Mouse (Mus musculus) brown adipose tissue, adult 24 weeks (tissue): Measurements from ENCODE around the gene Stx6. TPM values are rescaled to one million over a fixed set of nuclear protein-coding genes. Genes with fewer than 3 reads are reported as not detected.

ENCODE experiments used
- H3K27ac ChIP-seq: fragments of 200-500 bp; replicated peaks from 2 replicates; pipeline ENCODE4 v1.5.1; 2012; ENCODE audit warnings: low read depth, mild to moderate bottlenecking, low read length
- H3K4me1 ChIP-seq: fragments of 200-500 bp; 2 replicates; pipeline ENCODE4 v1.6.1; 2012; ENCODE audit warnings: low read length, mixed read lengths; ENCODE audit not compliant: control insufficient read depth, insufficient read depth, insufficient read length
- H3K4me3 ChIP-seq: fragments of 200-500 bp; 2 replicates; pipeline ENCODE4 v1.5.1; 2012; ENCODE audit warnings: low read depth, mild to moderate bottlenecking, low read length, moderate library complexity; ENCODE audit not compliant: insufficient read depth
- polyA plus RNA-seq: library from polyadenylated mRNA; stranded (reverse); fragments of >200 nt; gene quantifications from 2 replicates; pipeline ENCODE4 v1.2.4, GENCODE M21; 2012; ENCODE audit not compliant: missing spikeins, insufficient read depth, insufficient read length

The Stx6 gene
- polyA plus RNA-seq, 1 experiment: 43.5 TPM

- Histone ChIP-seq H3K4me1 (peaks cover 14% of the 10 kb centered on the region), H3K27ac (no peak overlapping the region), H3K4me3 (no peak overlapping the region)
These were observed 51.7 kb downstream of the Stx6 start for GRCm38 (mm10) chr1:155210011-155210763.

- H3K27ac ChIP-seq: no peak overlapping the region
- H3K4me1 ChIP-seq: peaks cover 14% of the 10 kb centered on the region
- no peak overlapping the region for H3K4me3 ChIP-seq
These were observed 52.5 kb downstream of the Stx6 start for GRCm38 (mm10) chr1:155211017-155211416.

- Histone ChIP-seq H3K4me3 (no peak overlapping the region), H3K27ac (no peak overlapping the region), H3K4me1 (peaks cover 14% of the 10 kb centered on the region)
These were observed 53.6 kb downstream of the Stx6 start for GRCm38 (mm10) chr1:155212081-155212480.

GRCm38 (mm10) chr1:155212493-155212892, 54.0 kb downstream of the Stx6 start:
- H3K4me1 ChIP-seq: peaks cover 14% of the 10 kb centered on the region

GRCm38 (mm10) chr1:155212936-155213774, 54.6 kb downstream of the Stx6 start:
- H3K4me1 ChIP-seq: peaks cover 14% of the 10 kb centered on the region
- H3K4me3 ChIP-seq: no peak overlapping the region
- no peak overlapping the region for H3K27ac ChIP-seq

More at GRCm38 (mm10) chr1:155212493-155212892, 54.0 kb downstream of the Stx6 start:
- H3K27ac ChIP-seq: no peak overlapping the region
- H3K4me3 ChIP-seq: no peak overlapping the region

- Histone ChIP-seq H3K4me3 (no peak overlapping the region), H3K4me1 (peaks cover 14% of the 10 kb centered on the region), H3K27ac (no peak overlapping the region)
These were observed 55.4 kb downstream of the Stx6 start for GRCm38 (mm10) chr1:155213912-155214311.

GRCm38 (mm10) chr1:155215066-155215764, 56.7 kb downstream of the Stx6 start:
- H3K4me3 ChIP-seq: no peak overlapping the region
- peaks cover 14% of the 10 kb centered on the region for H3K4me1 ChIP-seq
- no peak overlapping the region for H3K27ac ChIP-seq

- Histone ChIP-seq H3K4me1 (peaks cover 14% of the 10 kb centered on the region), H3K4me3 (no peak overlapping the region), H3K27ac (no peak overlapping the region)
These were observed 57.8 kb downstream of the Stx6 start for GRCm38 (mm10) chr1:155216313-155216712.

GRCm38 (mm10) chr1:155216844-155217243, 58.3 kb downstream of the Stx6 start:
- H3K27ac ChIP-seq: no peak overlapping the region
- H3K4me3 ChIP-seq: no peak overlapping the region
- peaks cover 14% of the 10 kb centered on the region for H3K4me1 ChIP-seq

GRCm38 (mm10) chr1:155217865-155218541, 59.5 kb downstream of the Stx6 start:
- H3K27ac ChIP-seq: no peak overlapping the region

GRCm38 (mm10) chr1:155218924-155219323, 60.4 kb downstream of the Stx6 start:
- Histone ChIP-seq H3K27ac (no peak overlapping the region), H3K4me3 (no peak overlapping the region), H3K4me1 (no peaks in the 10 kb centered on the region)

More at GRCm38 (mm10) chr1:155217865-155218541, 59.5 kb downstream of the Stx6 start:
- Histone ChIP-seq H3K4me3 (no peak overlapping the region), H3K4me1 (peaks cover 8% of the 10 kb centered on the region)

GRCm38 (mm10) chr1:155222101-155222669, 63.7 kb downstream of the Stx6 start:
- no peak overlapping the region for H3K27ac ChIP-seq
- no peak overlapping the region for H3K4me3 ChIP-seq
- H3K4me1 ChIP-seq: no peaks in the 10 kb centered on the region

GRCm38 (mm10) chr1:155223036-155223435, 64.5 kb downstream of the Stx6 start:
- H3K4me3 ChIP-seq: no peak overlapping the region
- H3K4me1 ChIP-seq: 0 out of 2 replicates have a peak, but pooled peaks cover 1% of the 10 kb centered on the region
- H3K27ac ChIP-seq: no peak overlapping the region

GRCm38 (mm10) chr1:155223849-155224554, 65.5 kb downstream of the Stx6 start:
- H3K27ac ChIP-seq: no peak overlapping the region
- 0 out of 2 replicates have a peak, but pooled peaks cover 3% of the 10 kb centered on the region for H3K4me1 ChIP-seq
- no peak overlapping the region for H3K4me3 ChIP-seq
